Mouse (Mus musculus): ENCODE results near the gene Hoxc9. TPM values are rescaled to one million over a fixed set of nuclear protein-coding genes. Genes with fewer than 3 reads are reported as not detected.
A peak's percentile ranks its signal among the peaks of the same experiment; 100 is the strongest.

The Hoxc9 gene
- polyA plus RNA-seq, 1 experiment from 2014 or later, result not detected

GRCm38 (mm10) chr15:103014166-103015008 is 38.1 kb downstream of the Hoxc9 start:
- Histone ChIP-seq H3K9me3 (ENCODE audit: control insufficient read depth, low read length) (no peaks in the 10 kb centered on the region), H3K4me2 (ENCODE audit: low read depth, low read length, severe bottlenecking) (no peak overlapping the region), H3K27ac (ENCODE audit: low read depth, low read length) (no peak overlapping the region), H3K9ac (ENCODE audit: low read length) (no peak overlapping the region), H3K4me3 (ENCODE audit: low read depth, low read length) (no peak overlapping the region), H3K27me3 (ENCODE audit: control insufficient read depth, insufficient read depth, low read length) (peaks cover 99% of the 10 kb centered on the region), H3K36me3 (ENCODE audit: control insufficient read depth, insufficient read depth, low read length) (no peaks in the 10 kb centered on the region), H3K4me1 (replicated peaks; ENCODE audit: control insufficient read depth, insufficient read depth, low read length) (no peaks in the 10 kb centered on the region)
- DNase-seq (ENCODE audit: low spot score) (peak; percentile 68), ATAC-seq (replicated peaks; ENCODE audit: low FRiP score) (peak; percentile 39; the same call in 1 of the 2 replicates)
- under 1% methylated on average over 57 of the region's 57 CpGs for WGBS

GRCm38 (mm10) chr15:103015009-103015399 is 38.8 kb downstream of the Hoxc9 start:
- H3K4me1 ChIP-seq (replicated peaks; ENCODE audit: control insufficient read depth, insufficient read depth, low read length), result no peaks in the 10 kb centered on the region
- no peak overlapping the region for H3K4me2 ChIP-seq (ENCODE audit: low read depth, low read length, severe bottlenecking)
- H3K4me3 ChIP-seq (ENCODE audit: low read depth, low read length), result no peak overlapping the region
- H3K36me3 ChIP-seq (ENCODE audit: control insufficient read depth, insufficient read depth, low read length), result no peaks in the 10 kb centered on the region
- no peak overlapping the region for H3K27ac ChIP-seq (ENCODE audit: low read depth, low read length)
- H3K9ac ChIP-seq (ENCODE audit: low read length), result no peak overlapping the region
- ATAC-seq (replicated peaks; ENCODE audit: low FRiP score) (no peak), DNase-seq (ENCODE audit: low spot score) (peak; percentile 60)
- 1% methylated on average over 26 of the region's 28 CpGs for WGBS
- H3K27me3 ChIP-seq (ENCODE audit: control insufficient read depth, insufficient read depth, low read length), result peaks cover 99% of the 10 kb centered on the region
- H3K9me3 ChIP-seq (ENCODE audit: control insufficient read depth, low read length), result no peaks in the 10 kb centered on the region

- no peaks in the 10 kb centered on the region for H3K4me1 ChIP-seq (replicated peaks; ENCODE audit: control insufficient read depth, insufficient read depth, low read length)
- ATAC-seq (replicated peaks; ENCODE audit: low FRiP score), result no peak
- no peak overlapping the region for H3K4me2 ChIP-seq (ENCODE audit: low read depth, low read length, severe bottlenecking)
- WGBS, result 2% methylated on average over 19 of the region's 19 CpGs
- no peaks in the 10 kb centered on the region for H3K36me3 ChIP-seq (ENCODE audit: control insufficient read depth, insufficient read depth, low read length)
- no peak overlapping the region for H3K9ac ChIP-seq (ENCODE audit: low read length)
- DNase-seq (ENCODE audit: low spot score), result peak; percentile 64
- H3K4me3 ChIP-seq (ENCODE audit: low read depth, low read length), result no peak overlapping the region
- H3K9me3 ChIP-seq (ENCODE audit: control insufficient read depth, low read length), result no peaks in the 10 kb centered on the region
- H3K27ac ChIP-seq (ENCODE audit: low read depth, low read length), result no peak overlapping the region
- H3K27me3 ChIP-seq (ENCODE audit: control insufficient read depth, insufficient read depth, low read length), result peaks cover 99% of the 10 kb centered on the region
Observed at GRCm38 (mm10) chr15:103015406-103016166, 39.3 kb downstream of the Hoxc9 start.

GRCm38 (mm10) chr15:103018636-103019035 is 42.4 kb downstream of the Hoxc9 start, which contains the start of gene Hoxc4:
TSS of gene Hoxc4 (plus strand) at chr15:103018934.
- DNase-seq (ENCODE audit: low spot score) (no peak), ATAC-seq (replicated peaks; ENCODE audit: low FRiP score) (no peak)
- 3% methylated on average over 9 of the region's 9 CpGs for WGBS

GRCm38 (mm10) chr15:103020899-103021418 is 44.7 kb downstream of the Hoxc9 start:
- 1% methylated on average over 8 of the region's 8 CpGs for WGBS
- Histone ChIP-seq H3K36me3 (ENCODE audit: control insufficient read depth, insufficient read depth, low read length) (no peaks in the 10 kb centered on the region), H3K4me3 (ENCODE audit: low read depth, low read length) (no peak overlapping the region), H3K9me3 (ENCODE audit: control insufficient read depth, low read length) (no peaks in the 10 kb centered on the region), H3K27ac (ENCODE audit: low read depth, low read length) (no peak overlapping the region), H3K4me2 (ENCODE audit: low read depth, low read length, severe bottlenecking) (no peak overlapping the region), H3K4me1 (replicated peaks; ENCODE audit: control insufficient read depth, insufficient read depth, low read length) (no peaks in the 10 kb centered on the region), H3K27me3 (ENCODE audit: control insufficient read depth, insufficient read depth, low read length) (peaks cover 99% of the 10 kb centered on the region), H3K9ac (ENCODE audit: low read length) (no peak overlapping the region)
- DNase-seq (ENCODE audit: low spot score) (no peak), ATAC-seq (replicated peaks; ENCODE audit: low FRiP score) (no peak)

More at GRCm38 (mm10) chr15:103018636-103019035, 42.4 kb downstream of the Hoxc9 start, which contains the start of gene Hoxc4:
- H3K27me3 ChIP-seq (ENCODE audit: control insufficient read depth, insufficient read depth, low read length), result peaks cover 99% of the 10 kb centered on the region
- no peak within 1 kb of the TSS for H3K4me2 ChIP-seq (ENCODE audit: low read depth, low read length, severe bottlenecking)
- H3K27ac ChIP-seq (ENCODE audit: low read depth, low read length), result no peak within 1 kb of the TSS
- no peak within 1 kb of the TSS for H3K4me3 ChIP-seq (ENCODE audit: low read depth, low read length)
- H3K4me1 ChIP-seq (replicated peaks; ENCODE audit: control insufficient read depth, insufficient read depth, low read length), result no peaks in the 10 kb centered on the region
- H3K9me3 ChIP-seq (ENCODE audit: control insufficient read depth, low read length), result no peaks in the 10 kb centered on the region
- no peak within 1 kb of the TSS for H3K9ac ChIP-seq (ENCODE audit: low read length)
- H3K36me3 ChIP-seq (ENCODE audit: control insufficient read depth, insufficient read depth, low read length), result no peaks in the 10 kb centered on the region

- Histone ChIP-seq H3K4me3 (ENCODE audit: low read depth, low read length) (no peak overlapping the region), H3K36me3 (ENCODE audit: control insufficient read depth, insufficient read depth, low read length) (no peaks in the 10 kb centered on the region), H3K27ac (ENCODE audit: low read depth, low read length) (no peak overlapping the region), H3K9ac (ENCODE audit: low read length) (no peak overlapping the region), H3K4me2 (ENCODE audit: low read depth, low read length, severe bottlenecking) (no peak overlapping the region), H3K27me3 (ENCODE audit: control insufficient read depth, insufficient read depth, low read length) (peaks cover 99% of the 10 kb centered on the region), H3K9me3 (ENCODE audit: control insufficient read depth, low read length) (no peaks in the 10 kb centered on the region), H3K4me1 (replicated peaks; ENCODE audit: control insufficient read depth, insufficient read depth, low read length) (no peaks in the 10 kb centered on the region)
- DNase-seq (ENCODE audit: low spot score) (no peak), ATAC-seq (replicated peaks; ENCODE audit: low FRiP score) (no peak)
- 6% methylated on average over 8 of the region's 8 CpGs for WGBS
Observed at GRCm38 (mm10) chr15:103021544-103021943, 45.3 kb downstream of the Hoxc9 start.

- Histone ChIP-seq H3K27ac (ENCODE audit: low read depth, low read length) (no peak overlapping the region), H3K9me3 (ENCODE audit: control insufficient read depth, low read length) (no peaks in the 10 kb centered on the region), H3K4me1 (replicated peaks; ENCODE audit: control insufficient read depth, insufficient read depth, low read length) (no peaks in the 10 kb centered on the region), H3K27me3 (ENCODE audit: control insufficient read depth, insufficient read depth, low read length) (peaks cover 99% of the 10 kb centered on the region), H3K36me3 (ENCODE audit: control insufficient read depth, insufficient read depth, low read length) (no peaks in the 10 kb centered on the region), H3K4me2 (ENCODE audit: low read depth, low read length, severe bottlenecking) (no peak overlapping the region), H3K4me3 (ENCODE audit: low read depth, low read length) (no peak overlapping the region), H3K9ac (ENCODE audit: low read length) (no peak overlapping the region)
- WGBS, result 8% methylated on average over 2 of the region's 2 CpGs
- ATAC-seq (replicated peaks; ENCODE audit: low FRiP score), result no peak
- no peak for DNase-seq (ENCODE audit: low spot score)
Observed at GRCm38 (mm10) chr15:103024131-103024530, 47.9 kb downstream of the Hoxc9 start.

DNA sequence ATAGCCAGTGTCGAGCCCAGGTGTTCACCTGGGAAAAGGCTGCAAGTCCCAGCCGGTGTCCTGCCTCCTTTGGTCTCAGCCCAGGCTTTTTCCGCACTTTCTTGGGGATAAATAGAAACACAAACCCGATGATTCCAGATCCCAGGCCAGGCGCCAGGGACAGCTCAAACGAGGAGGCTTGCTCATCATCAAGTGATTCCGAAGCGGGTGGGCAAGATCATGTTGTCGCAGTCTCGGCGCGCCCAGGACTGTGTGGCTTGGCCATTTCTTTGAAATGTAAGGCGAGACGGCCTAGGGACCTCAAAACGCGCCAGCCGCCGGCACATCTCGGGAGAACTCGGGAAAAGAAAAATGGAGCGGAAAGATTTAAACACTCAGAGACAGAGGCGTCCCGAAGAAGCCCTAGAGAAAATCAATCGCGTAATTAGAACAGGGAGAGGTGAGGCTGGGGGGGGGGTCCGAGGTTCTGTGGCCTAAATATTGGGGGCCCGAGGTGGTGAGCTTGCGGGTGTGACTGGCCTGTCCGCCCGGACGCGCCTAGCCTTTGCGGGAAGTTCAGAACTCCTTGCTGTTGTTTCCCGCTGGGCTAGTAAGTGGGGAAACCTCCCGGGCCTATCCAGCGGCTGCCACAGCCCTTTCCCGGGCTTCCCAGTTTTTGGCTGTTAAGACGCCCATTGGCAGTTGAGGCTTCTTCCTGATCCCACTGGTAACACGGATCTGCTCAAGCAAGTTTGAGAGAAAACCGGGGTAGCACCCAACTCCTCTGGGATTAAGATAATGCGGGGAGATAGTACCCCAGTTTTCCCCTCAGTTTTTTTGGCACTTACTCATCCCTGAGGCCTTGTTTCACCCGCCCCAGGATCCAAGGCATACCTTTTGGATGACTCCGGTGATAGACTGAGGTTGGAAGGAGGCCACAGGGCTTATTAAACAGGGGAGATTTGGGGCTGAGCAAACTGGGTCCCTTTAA is 51.3 kb downstream of the Hoxc9 start:
- Histone ChIP-seq H3K4me1 (replicated peaks; ENCODE audit: control insufficient read depth, insufficient read depth, low read length) (no peaks in the 10 kb centered on the region), H3K4me3 (ENCODE audit: low read depth, low read length) (no peak overlapping the region), H3K36me3 (ENCODE audit: control insufficient read depth, insufficient read depth, low read length) (no peaks in the 10 kb centered on the region), H3K4me2 (ENCODE audit: low read depth, low read length, severe bottlenecking) (no peak overlapping the region), H3K9ac (ENCODE audit: low read length) (no peak overlapping the region), H3K9me3 (ENCODE audit: control insufficient read depth, low read length) (no peaks in the 10 kb centered on the region), H3K27ac (ENCODE audit: low read depth, low read length) (no peak overlapping the region), H3K27me3 (ENCODE audit: control insufficient read depth, insufficient read depth, low read length) (peaks cover 96% of the 10 kb centered on the region)
- under 1% methylated on average over 43 of the region's 43 CpGs for WGBS
- DNase-seq (ENCODE audit: low spot score) (no peak), ATAC-seq (replicated peaks; ENCODE audit: low FRiP score) (no peak)

All from forebrain, embryonic 11.5 days (tissue).